In the genomic region with DNA sequence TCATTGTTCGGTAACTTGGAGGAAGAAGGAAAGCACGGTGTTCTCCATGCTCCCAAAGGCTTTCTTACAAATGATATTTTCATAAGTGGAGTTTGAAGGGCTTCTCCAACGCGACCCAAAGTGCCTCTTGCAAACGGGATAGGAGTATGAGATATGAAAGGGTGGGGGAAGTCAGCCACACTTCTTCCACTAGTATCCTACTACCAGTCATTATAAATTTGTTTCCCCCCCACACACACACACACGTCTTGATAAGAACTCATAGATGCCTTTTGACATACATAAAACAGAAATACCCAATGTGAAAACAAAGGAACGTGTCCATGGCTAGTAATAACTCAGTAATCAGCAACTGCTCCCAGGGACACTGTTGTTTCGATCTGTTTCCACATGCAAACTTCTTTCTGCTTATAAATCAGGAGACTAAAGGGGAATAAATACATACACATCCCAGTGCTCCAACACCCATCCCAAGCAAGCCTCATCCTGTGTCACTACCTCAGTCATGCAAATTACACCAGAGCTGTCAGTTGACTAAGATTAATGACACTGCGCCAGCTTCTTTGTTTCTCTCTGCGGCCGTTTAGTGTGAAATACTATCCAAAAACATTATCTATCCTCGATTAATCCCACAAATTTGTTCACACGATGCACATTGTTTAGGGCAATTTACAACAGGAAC, we compare ENCODE assay signal across 15 mouse cellular contexts. TPM values are rescaled to one million over a fixed set of nuclear protein-coding genes. Genes with fewer than 3 reads are reported as not detected.
DNase-seq lines count a peak whose midpoint lies in the region; ATAC-seq and TF ChIP-seq lines count a peak whose summit lies in the region.
"Had no signal": no experiment of that assay in that cellular context is flagged by ENCODE, and none has a peak within 500 bp of the region (broad histone marks: within the 10 kb centered on the region; RNA-seq: fewer than 3 reads in every experiment).

No protein-coding gene starts in this region.

- no peak overlapping the region for H3K4me3 ChIP-seq in kidney, embryonic 14.5 days (ENCODE audit: low read length)
- H3K4me3 ChIP-seq in kidney, adult 2 months (ENCODE audit: insufficient read depth, low read depth, low read length) = no peak overlapping the region
- H3K4me3 ChIP-seq in hindbrain, embryonic 10.5 days = no peak overlapping the region
- H3K4me3 ChIP-seq in liver, embryonic 12.5 days = no peak overlapping the region
- H3K4me3 ChIP-seq: liver, embryonic 13.5 days; midbrain, embryonic 13.5 days had no signal

- TF ChIP-seq POLR2A in kidney, adult 2 months (IDR thresholded peaks at IDR 0.05; ENCODE audit: low read depth, low read length) = no peak

- no peaks in the 10 kb centered on the region for H3K9me3 ChIP-seq in kidney, embryonic 14.5 days (ENCODE audit: control insufficient read depth, low read length)
- no peaks in the 10 kb centered on the region for H3K9me3 ChIP-seq in hindbrain, embryonic 10.5 days
- H3K9me3 ChIP-seq in liver, embryonic 12.5 days (replicated peaks) = no peaks in the 10 kb centered on the region
- H3K9me3 ChIP-seq: liver, embryonic 13.5 days; midbrain, embryonic 13.5 days had no signal

- 0 out of 2 replicates have a peak, but pooled peaks cover 7% of the 10 kb centered on the region for H3K4me1 ChIP-seq in kidney, embryonic 14.5 days (ENCODE audit: control insufficient read depth, insufficient read depth, low read length)
- no peaks in the 10 kb centered on the region for H3K4me1 ChIP-seq in kidney, adult 2 months (ENCODE audit: control insufficient read depth, insufficient read depth, low read length)
- peaks cover 26% of the 10 kb centered on the region for H3K4me1 ChIP-seq in hindbrain, embryonic 10.5 days (replicated peaks)
- no peaks in the 10 kb centered on the region for H3K4me1 ChIP-seq in liver, embryonic 12.5 days
- H3K4me1 ChIP-seq: liver, embryonic 13.5 days had no signal

- no peak overlapping the region for H3K9ac ChIP-seq in kidney, embryonic 14.5 days (ENCODE audit: low read depth, low read length)
- H3K9ac ChIP-seq in liver, embryonic 12.5 days = no peak overlapping the region
- H3K9ac ChIP-seq: liver, embryonic 13.5 days; midbrain, embryonic 13.5 days had no signal

- no peaks in the 10 kb centered on the region for H3K27me3 ChIP-seq in kidney, embryonic 14.5 days (ENCODE audit: control insufficient read depth, insufficient read depth, low read length)
- no peaks in the 10 kb centered on the region for H3K27me3 ChIP-seq in kidney, adult 2 months (replicated peaks; ENCODE audit: control insufficient read depth, insufficient read depth, low read length)
- H3K27me3 ChIP-seq in hindbrain, embryonic 10.5 days (ENCODE audit: insufficient read depth, poor library complexity, severe bottlenecking) = no peaks in the 10 kb centered on the region
- H3K27me3 ChIP-seq in liver, embryonic 12.5 days (replicated peaks) = no peaks in the 10 kb centered on the region
- H3K27me3 ChIP-seq: liver, embryonic 13.5 days; midbrain, embryonic 13.5 days had no signal

- no peak overlapping the region for H3K4me2 ChIP-seq in kidney, embryonic 14.5 days (replicated peaks; ENCODE audit: low read depth, low read length)
- H3K4me2 ChIP-seq in liver, embryonic 12.5 days = no peak overlapping the region
- H3K4me2 ChIP-seq: liver, embryonic 13.5 days; midbrain, embryonic 13.5 days had no signal

- WGBS in kidney, embryonic 14.5 days = 33% methylated on average over 13 of the region's 13 CpGs
- 42% methylated on average over 13 of the region's 13 CpGs for WGBS in kidney, adult 2 months
- WGBS in hindbrain, embryonic 10.5 days = 51% methylated on average over 13 of the region's 13 CpGs
- 66% methylated on average over 13 of the region's 13 CpGs for WGBS in liver, embryonic 12.5 days (ENCODE audit: insufficient replicate concordance)

- no peak for TF ChIP-seq CTCF in kidney, adult 2 months (conservative IDR thresholded peaks at IDR 0.05; ENCODE audit: insufficient read depth, insufficient read length, low read depth, low read length)

- peak overlapping the region; percentile 18; the same call in 1 of the 2 replicates for H3K27ac ChIP-seq in kidney, embryonic 14.5 days (ENCODE audit: low read depth, low read length)
- no peak overlapping the region for H3K27ac ChIP-seq in kidney, adult 2 months (ENCODE audit: insufficient read depth, low read depth, low read length)
- H3K27ac ChIP-seq in hindbrain, embryonic 10.5 days = peak overlapping the region; percentile 82
- H3K27ac ChIP-seq in liver, embryonic 12.5 days = no peak overlapping the region
- H3K27ac ChIP-seq: liver, embryonic 13.5 days; midbrain, embryonic 13.5 days had no signal

- no peaks in the 10 kb centered on the region for H3K36me3 ChIP-seq in kidney, embryonic 14.5 days (ENCODE audit: control insufficient read depth, insufficient read depth, low read length)
- no peaks in the 10 kb centered on the region for H3K36me3 ChIP-seq in kidney, adult 2 months (ENCODE audit: control insufficient read depth, insufficient read depth, low read length)
- H3K36me3 ChIP-seq in hindbrain, embryonic 10.5 days = no peaks in the 10 kb centered on the region
- no peaks in the 10 kb centered on the region for H3K36me3 ChIP-seq in liver, embryonic 12.5 days
- H3K36me3 ChIP-seq: liver, embryonic 13.5 days; midbrain, embryonic 13.5 days had no signal

- intact Hi-C loops in left cerebral cortex, postnatal 4 days (cut with DNase I) = no loop called here

- ATAC-seq in kidney, embryonic 14.5 days (ENCODE audit: low FRiP score, low TSS enrichment) = peak; percentile 90
- ATAC-seq in liver, embryonic 12.5 days = no peak
- ATAC-seq: midbrain, embryonic 13.5 days had no signal

- no peak for DNase-seq in kidney, adult 2 months
- peak; percentile 78 for DNase-seq in embryo, embryonic 10 days (ENCODE audit: low spot score)
- peak; percentile 39 for DNase-seq in hindbrain, embryonic 10.5 days (ENCODE audit: low spot score)
- peak; percentile 42 for DNase-seq in neural tube, embryonic 10.5 days (ENCODE audit: extremely low spot score, low spot score)
- DNase-seq in left cerebral cortex, postnatal 4 days = no peak
- DNase-seq in layer of hippocampus, postnatal 10 days (ENCODE audit: low spot score in 2 of 2) = no peak
- DNase-seq: adrenal gland, postnatal 14 days; cerebellum, postnatal 36 days; heart, postnatal 14 days; kidney, adult 11 months; liver, embryonic 13.5 days; lung, postnatal 14 days had no signal

RNA-seq across cellular contexts. Expression of a gene that starts 43.4 kb away (rescaled TPM):
- 11.3 and 16.2 TPM in 2 replicates for polyA plus RNA-seq in kidney, embryonic 14.5 days (2014; fragmentation: Nextera tagmentation; extraction: Ambion mirVana)
- polyA plus RNA-seq in kidney, adult 2 months (2012; rRNA removed) = 2.5 and 2.8 TPM in 2 replicates
- polyA plus RNA-seq in hindbrain, embryonic 10.5 days (2016; fragmentation: Nextera tagmentation; extraction: Ambion mirVana) = 23.7 and 25.1 TPM in 2 replicates
- total RNA-seq in left cerebral cortex, postnatal 4 days (2021) = 10 to 100 TPM; 14.8 to 15.6 TPM
- polyA plus RNA-seq in liver, embryonic 12.5 days (2016; fragmentation: Nextera tagmentation; extraction: Ambion mirVana) = 9.8 and 11.0 TPM in 2 replicates
- total RNA-seq in layer of hippocampus, postnatal 10 days (2021) = 1 to 10 TPM; 7.0 to 7.4 TPM

Comparison
In these comparisons a context has a peak if more than half of its experiments do, and no peak if none do; other contexts are left out.
1. H3K27ac ChIP-seq: peak in kidney, embryonic 14.5 days (single experiment) and hindbrain, embryonic 10.5 days (single experiment); none in kidney, adult 2 months (single experiment) and liver, embryonic 12.5 days (single experiment).
2. DNase-seq: peak in embryo, embryonic 10 days (single experiment), hindbrain, embryonic 10.5 days (single experiment) and neural tube, embryonic 10.5 days (single experiment); none in kidney, adult 2 months (single experiment), left cerebral cortex, postnatal 4 days (single experiment) and layer of hippocampus, postnatal 10 days (0 of 2).